Mouse (Mus musculus): ENCODE results near the gene Cacnb4.

- no peak for TF ChIP-seq JUND (IDR thresholded peaks at IDR 0.05; ENCODE audit: low read depth, low read length)
- TF ChIP-seq ZC3H11A (IDR thresholded peaks at IDR 0.05; ENCODE audit: low read depth, low read length), result no peak
- TF ChIP-seq EP300 (IDR thresholded peaks at IDR 0.05; ENCODE audit: low read depth in 1 of 2, low read length in 2 of 2), result no peak
- TF ChIP-seq ZNF384 (IDR thresholded peaks at IDR 0.05; ENCODE audit: low read depth, low read length), result no peak
- TF ChIP-seq CTCF (IDR thresholded peaks at IDR 0.05 in 2 of 3, conservative IDR thresholded peaks at IDR 0.05 in 1 of 3; ENCODE audit: control insufficient read depth in 1 of 3, insufficient read depth in 1 of 3, low read depth in 2 of 3, low read length in 3 of 3, poor library complexity in 1 of 3, severe bottlenecking in 1 of 3), result no peak
- TF ChIP-seq CHD1 (IDR thresholded peaks at IDR 0.05; ENCODE audit: low read depth, low read length), result no peak
- TF ChIP-seq TAL1 (IDR thresholded peaks at IDR 0.05; ENCODE audit: low read length), result no peak
- TF ChIP-seq ETS1 (IDR thresholded peaks at IDR 0.05; ENCODE audit: low read depth, low read length), result no peak
- no peak for TF ChIP-seq GATA1 (IDR thresholded peaks at IDR 0.05; ENCODE audit: low read depth, low read length)
- TF ChIP-seq BHLHE40 (IDR thresholded peaks at IDR 0.05; ENCODE audit: borderline replicate concordance, low read depth, low read length), result no peak
- TF ChIP-seq POLR2A (IDR thresholded peaks at IDR 0.05; ENCODE audit: control insufficient read depth in 1 of 2, insufficient read depth in 1 of 2, low read depth in 1 of 2, low read length in 2 of 2, poor library complexity in 1 of 2), result no peak
Observed at GRCm38 (mm10) chr2:52492867-52493266, 183.8 kb downstream of the Cacnb4 start.

Measured in MEL (cell line).